In genomic region chr10:89453794-89454193, GRCm38 (mm10) we compare ENCODE assay signal across 20 mouse cellular contexts. TPM values are rescaled to one million over a fixed set of nuclear protein-coding genes. Genes with fewer than 3 reads are reported as not detected.
A peak's percentile ranks its signal among the peaks of the same experiment; 100 is the strongest.
DNase-seq lines count a peak whose midpoint lies in the region; ATAC-seq and TF ChIP-seq lines count a peak whose summit lies in the region.
"Had no signal": no experiment of that assay in that cellular context is flagged by ENCODE, and none has a peak within 500 bp of the region (broad histone marks: within the 10 kb centered on the region; RNA-seq: fewer than 3 reads in every experiment).

No protein-coding gene starts in this region.

- no peak for TF ChIP-seq CTCF in CH12.LX (conservative IDR thresholded peaks at IDR 0.05 in 1 of 2, IDR thresholded peaks at IDR 0.05 in 1 of 2; ENCODE audit: low read depth in 2 of 2, low read length in 2 of 2)
- no peak for TF ChIP-seq CTCF in liver, postnatal 0 days (IDR thresholded peaks at IDR 0.05; ENCODE audit: low read depth)

- WGBS in liver, embryonic 16.5 days (ENCODE audit: insufficient replicate concordance) = 23% methylated on average over 3 of the region's 3 CpGs
- 64% methylated on average over 3 of the region's 3 CpGs for WGBS in liver, embryonic 11.5 days
- WGBS in liver, postnatal 0 days (ENCODE audit: insufficient replicate concordance) = 31% methylated on average over 3 of the region's 3 CpGs

- dilution Hi-C loops in CH12.LX (cut with MboI; ENCODE audit: extremely low pct_ligation_motif_present, extremely low pct_unique_long_range_greater_than_20kb, low sequenced_read_pairs) = no loop called here

- H3K36me3 ChIP-seq in liver, embryonic 16.5 days (ENCODE audit: control insufficient read depth, insufficient read depth) = no peaks in the 10 kb centered on the region
- no peaks in the 10 kb centered on the region for H3K36me3 ChIP-seq in liver, embryonic 11.5 days (ENCODE audit: control insufficient read depth, insufficient read depth, low read length)
- no peaks in the 10 kb centered on the region for H3K36me3 ChIP-seq in CH12.LX (replicated peaks in 1 of 2; ENCODE audit: control insufficient read depth in 1 of 2, insufficient read depth in 1 of 2, low read length in 1 of 2)
- peaks cover 18% of the 10 kb centered on the region for H3K36me3 ChIP-seq in liver, postnatal 0 days (replicated peaks; ENCODE audit: insufficient read depth, low read length)
- H3K36me3 ChIP-seq: embryonic facial prominence, embryonic 10.5 days; limb, embryonic 10.5 days; liver, embryonic 13.5 days had no signal

- H3K9me3 ChIP-seq in liver, embryonic 16.5 days (replicated peaks; ENCODE audit: control insufficient read depth, low read length) = no peaks in the 10 kb centered on the region
- H3K9me3 ChIP-seq in liver, embryonic 11.5 days (ENCODE audit: control insufficient read depth, low read length) = no peaks in the 10 kb centered on the region
- no peaks in the 10 kb centered on the region for H3K9me3 ChIP-seq in CH12.LX (replicated peaks; ENCODE audit: low read length)
- H3K9me3 ChIP-seq in liver, postnatal 0 days (ENCODE audit: low read length) = no peaks in the 10 kb centered on the region
- H3K9me3 ChIP-seq: embryonic facial prominence, embryonic 10.5 days; limb, embryonic 10.5 days; liver, embryonic 13.5 days had no signal

- H3K4me3 ChIP-seq in liver, embryonic 16.5 days (ENCODE audit: low read depth, low read length) = no peak overlapping the region
- no peak overlapping the region for H3K4me3 ChIP-seq in liver, embryonic 11.5 days (ENCODE audit: low read depth, low read length)
- H3K4me3 ChIP-seq in CH12.LX (replicated peaks in 1 of 3; ENCODE audit: low read depth in 2 of 3, low read length in 2 of 3, poor library complexity in 1 of 3) = no peak overlapping the region
- 0 out of 2 replicates have a peak overlapping the region, but pooled peaks have one; percentile 5 for H3K4me3 ChIP-seq in liver, postnatal 0 days (ENCODE audit: low read depth, low read length)
- H3K4me3 ChIP-seq: embryonic facial prominence, embryonic 10.5 days; gastrocnemius, adult 2 months; heart, adult 2 months; limb, embryonic 10.5 days; liver, embryonic 13.5 days had no signal

- TF ChIP-seq RAD21 in CH12.LX (IDR thresholded peaks at IDR 0.05; ENCODE audit: low read depth, low read length) = no peak

- H3K4me2 ChIP-seq in liver, embryonic 16.5 days (ENCODE audit: low read depth, low read length) = peak overlapping the region; percentile 40; the same call in 1 of the 2 replicates
- H3K4me2 ChIP-seq in liver, embryonic 11.5 days = no peak overlapping the region
- peak overlapping the region; percentile 41; the same call in 1 of the 2 replicates for H3K4me2 ChIP-seq in CH12.LX (ENCODE audit: insufficient read depth, low read depth, poor library complexity, severe bottlenecking)
- peak overlapping the region; percentile 56 for H3K4me2 ChIP-seq in liver, postnatal 0 days (ENCODE audit: low read depth, low read length)

- no peak overlapping the region for H3K9ac ChIP-seq in liver, embryonic 16.5 days (ENCODE audit: low read depth, low read length)
- no peak overlapping the region for H3K9ac ChIP-seq in liver, embryonic 11.5 days (ENCODE audit: low read depth, low read length)
- no peak overlapping the region for H3K9ac ChIP-seq in CH12.LX (ENCODE audit: insufficient read depth, low read depth)
- H3K9ac ChIP-seq in liver, postnatal 0 days (replicated peaks) = no peak overlapping the region
- H3K9ac ChIP-seq: liver, embryonic 13.5 days had no signal

- DNase-seq in liver, embryonic 11.5 days (ENCODE audit: low spot score) = no peak
- peak; percentile 17 for DNase-seq in CH12.LX (ENCODE audit: extremely low read depth)
- DNase-seq in liver, postnatal 0 days = peak; percentile 45
- peak; percentile 56 for DNase-seq in thymus, postnatal 14 days
- DNase-seq in gastrocnemius, adult 8-10 months (ENCODE audit: low spot score in 2 of 2) = no peak
- no peak for DNase-seq in testis, postnatal 10 days (ENCODE audit: low spot score)
- DNase-seq: adrenal gland, adult 8-10 months; cerebellum, adult 11-12 months; cerebellum, postnatal 25 days; gastrocnemius, adult 2 months; heart, adult 2 months; heart, postnatal 4 days; kidney, adult 8-10 months; layer of hippocampus, adult 9-11 months; liver, embryonic 13.5 days had no signal

- no peak for TF ChIP-seq POLR2A in CH12.LX (IDR thresholded peaks at IDR 0.05; ENCODE audit: low read depth, low read length)

- H3K27me3 ChIP-seq in liver, embryonic 16.5 days (ENCODE audit: control insufficient read depth, insufficient read depth, low read depth, low read length) = no peaks in the 10 kb centered on the region
- no peaks in the 10 kb centered on the region for H3K27me3 ChIP-seq in liver, embryonic 11.5 days (replicated peaks; ENCODE audit: control insufficient read depth, insufficient read depth, low read length)
- no peaks in the 10 kb centered on the region for H3K27me3 ChIP-seq in CH12.LX (replicated peaks)
- H3K27me3 ChIP-seq in liver, postnatal 0 days (ENCODE audit: insufficient read depth, low read length) = no peaks in the 10 kb centered on the region
- H3K27me3 ChIP-seq: liver, embryonic 13.5 days had no signal

- H3K27ac ChIP-seq in liver, embryonic 16.5 days (ENCODE audit: low read length) = no peak overlapping the region
- H3K27ac ChIP-seq in liver, embryonic 11.5 days (ENCODE audit: low read depth, low read length) = no peak overlapping the region
- H3K27ac ChIP-seq in CH12.LX (ENCODE audit: insufficient read depth, low read depth) = no peak overlapping the region
- H3K27ac ChIP-seq in liver, postnatal 0 days (ENCODE audit: low read depth) = peak overlapping the region; percentile 63
- H3K27ac ChIP-seq: embryonic facial prominence, embryonic 10.5 days; gastrocnemius, adult 2 months; heart, adult 2 months; limb, embryonic 10.5 days; liver, embryonic 13.5 days had no signal

- H3K79me2 ChIP-seq in CH12.LX (replicated peaks; ENCODE audit: control insufficient read depth, extremely low read depth, insufficient read depth, poor library complexity, severe bottlenecking) = no peaks in the 10 kb centered on the region

- ATAC-seq in liver, embryonic 16.5 days (ENCODE audit: low read depth) = no peak
- no peak for ATAC-seq in liver, embryonic 11.5 days (replicated peaks; ENCODE audit: low FRiP score)
- no peak for ATAC-seq in liver, postnatal 0 days
- ATAC-seq in inflammation-experienced regulatory T-cells, adult 6 months = no peak
- ATAC-seq: lung, postnatal 0 days had no signal

- H3K4me1 ChIP-seq in liver, embryonic 16.5 days (ENCODE audit: control insufficient read depth, low read depth, low read length) = no peaks in the 10 kb centered on the region; the same call in 1 of the 2 replicates
- no peaks in the 10 kb centered on the region for H3K4me1 ChIP-seq in liver, embryonic 11.5 days (replicated peaks; ENCODE audit: control insufficient read depth, insufficient read depth, low read length)
- H3K4me1 ChIP-seq in CH12.LX (ENCODE audit: control insufficient read depth in 1 of 2, insufficient read depth in 2 of 2) = peaks cover 6 to 10% of the 10 kb centered on the region in 2 experiments; a peak in 3 of 4 replicates
- H3K4me1 ChIP-seq in liver, postnatal 0 days (ENCODE audit: insufficient read depth) = peaks cover 13% of the 10 kb centered on the region; the same call in 1 of the 2 replicates
- H3K4me1 ChIP-seq: embryonic facial prominence, embryonic 10.5 days; limb, embryonic 10.5 days had no signal

- in situ Hi-C loops in CH12.LX (cut with MboI; ENCODE audit: low pct_ligation_motif_present, low pct_unique_long_range_greater_than_20kb, low sequenced_read_pairs) = no loop called here

- peak; percentile 67 for TF ChIP-seq EP300 in CH12.LX (IDR thresholded peaks at IDR 0.05; ENCODE audit: low read length)
- no peak for TF ChIP-seq EP300 in liver, postnatal 0 days (IDR thresholded peaks at IDR 0.05; ENCODE audit: low read depth)

TF ChIP-seq in CH12.LX, 34 proteins besides CTCF, POLR2A, EP300 and RAD21 (continues in another document):
- no peak for TF ChIP-seq POLR2AphosphoS2 (IDR thresholded peaks at IDR 0.05; ENCODE audit: low read depth, low read length)
- peak; percentile 51; the same call in 1 of the 2 replicates for TF ChIP-seq TCF12 (IDR thresholded peaks at IDR 0.05; ENCODE audit: low read depth, low read length)
- TF ChIP-seq ZMIZ1 (IDR thresholded peaks at IDR 0.05; ENCODE audit: low read depth, low read length) = no peak
- TF ChIP-seq USF2 (conservative IDR thresholded peaks at IDR 0.05; ENCODE audit: low read depth, low read length) = no peak
- TF ChIP-seq SMC3 (IDR thresholded peaks at IDR 0.05; ENCODE audit: low read depth, low read length) = no peak
- TF ChIP-seq HCFC1 (IDR thresholded peaks at IDR 0.05; ENCODE audit: low read depth, low read length) = no peak
- 0 out of 2 replicates have a peak, but pooled peaks have one; percentile 21 for TF ChIP-seq IRF4 (IDR thresholded peaks at IDR 0.05; ENCODE audit: low read depth, low read length)
- TF ChIP-seq UBTF (IDR thresholded peaks at IDR 0.05; ENCODE audit: low read depth, low read length) = no peak
- no peak for TF ChIP-seq JUND (conservative IDR thresholded peaks at IDR 0.05; ENCODE audit: low read depth, low read length)
- no peak for TF ChIP-seq MAZ (IDR thresholded peaks at IDR 0.05; ENCODE audit: low read depth, low read length)
- no peak for TF ChIP-seq TBP (conservative IDR thresholded peaks at IDR 0.05; ENCODE audit: low read depth, low read length)
- no peak for TF ChIP-seq ELF1 (IDR thresholded peaks at IDR 0.05; ENCODE audit: low read depth, low read length)
- no peak for TF ChIP-seq USF1 (IDR thresholded peaks at IDR 0.05; ENCODE audit: low read depth, low read length)
- no peak for TF ChIP-seq MXI1 (IDR thresholded peaks at IDR 0.05; ENCODE audit: low read depth, low read length)
- no peak for TF ChIP-seq RCOR1 (conservative IDR thresholded peaks at IDR 0.05; ENCODE audit: low read depth, low read length)
- TF ChIP-seq MEF2A (IDR thresholded peaks at IDR 0.05; ENCODE audit: borderline replicate concordance, low read depth, low read length) = no peak
- no peak for TF ChIP-seq GABPA (IDR thresholded peaks at IDR 0.05; ENCODE audit: insufficient replicate concordance, low read depth, low read length)
- no peak for TF ChIP-seq CHD1 (IDR thresholded peaks at IDR 0.05; ENCODE audit: low read depth, low read length)
- TF ChIP-seq E2F4 (IDR thresholded peaks at IDR 0.05; ENCODE audit: insufficient replicate concordance, low read depth, low read length) = no peak

RNA-seq across cellular contexts. Expression of gene Gas2l3, which starts 10.0 kb away (rescaled TPM):
- polyA plus RNA-seq in liver, embryonic 16.5 days (2015; fragmentation: Nextera tagmentation; extraction: Ambion mirVana) = 4.4 and 5.1 TPM in 2 replicates
- 7.6 and 9.1 TPM in 2 replicates for polyA plus RNA-seq in liver, embryonic 11.5 days (2014; fragmentation: Nextera tagmentation; extraction: Ambion mirVana)
- total RNA-seq in CH12.LX (2012; rRNA removed) = 8.3 and 9.4 TPM in 2 replicates
- total RNA-seq in CH12.LX (2014; rRNA removed) = 10.7 and 12.2 TPM in 2 replicates
- 7.3 and 8.8 TPM in 2 replicates for polyA plus RNA-seq in CH12.LX (2012; ENCODE audit: insufficient read length, low read depth)
- polyA plus RNA-seq in liver, postnatal 0 days (2015; fragmentation: Nextera tagmentation; extraction: Ambion mirVana) = 2.8 and 2.9 TPM in 2 replicates
- polyA plus RNA-seq in inflammation-experienced regulatory T-cells, adult 6 months (2017; shearing (Covaris generic)) = 1 to 10 TPM in 1 of 3 experiments, under 1 TPM in 2; 0.60 to 9.7 (median 0.61) TPM
- 1 to 10 TPM in 2 of 4 experiments, under 1 TPM in 2; 0.53 to 1.6 (median 1.1) TPM for total RNA-seq in gastrocnemius, adult 8-10 months (2022)

Comparison
In these comparisons a context has a peak if more than half of its experiments do, and no peak if none do; other contexts are left out.
1. DNase-seq: peak in CH12.LX (single experiment), liver, postnatal 0 days (single experiment) and thymus, postnatal 14 days (single experiment); none in liver, embryonic 11.5 days (single experiment), gastrocnemius, adult 8-10 months (0 of 2) and testis, postnatal 10 days (single experiment).